ENCODE assay signal across 16 mouse cellular contexts in the genomic region with DNA sequence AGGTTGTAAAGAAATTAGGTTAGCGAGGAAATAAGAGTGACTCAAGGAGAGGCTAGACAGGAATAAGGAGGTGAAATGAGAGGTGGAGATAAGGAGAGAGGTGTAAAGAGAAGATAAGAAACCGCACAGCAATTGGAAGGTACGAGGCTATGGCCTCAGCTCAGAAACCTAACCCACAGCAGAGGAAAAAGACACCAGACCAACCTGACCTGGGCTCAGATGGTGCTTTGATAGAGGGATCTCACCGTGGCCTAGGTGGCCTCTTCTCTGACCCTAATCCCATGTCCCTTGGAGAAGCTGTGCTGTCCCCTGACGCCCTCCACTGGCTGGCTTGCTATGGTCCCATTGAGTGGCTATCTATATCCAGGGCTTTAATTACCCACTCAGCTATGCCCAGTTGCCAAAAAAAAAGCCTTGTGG. TPM values are rescaled to one million over a fixed set of nuclear protein-coding genes. Genes with fewer than 3 reads are reported as not detected.
A peak's percentile ranks its signal among the peaks of the same experiment; 100 is the strongest.
DNase-seq lines count a peak whose midpoint lies in the region; ATAC-seq and TF ChIP-seq lines count a peak whose summit lies in the region.
"Had no signal": no experiment of that assay in that cellular context is flagged by ENCODE, and none has a peak within 500 bp of the region (broad histone marks: within the 10 kb centered on the region; RNA-seq: fewer than 3 reads in every experiment).

No protein-coding gene starts in this region.

- no peaks in the 10 kb centered on the region for H3K36me3 ChIP-seq in heart, embryonic 15.5 days
- H3K36me3 ChIP-seq in lung, embryonic 15.5 days = no peaks in the 10 kb centered on the region
- H3K36me3 ChIP-seq in liver, embryonic 16.5 days (ENCODE audit: control insufficient read depth, insufficient read depth) = no peaks in the 10 kb centered on the region
- no peaks in the 10 kb centered on the region for H3K36me3 ChIP-seq in forebrain, embryonic 12.5 days (replicated peaks)
- H3K36me3 ChIP-seq: midbrain, embryonic 10.5 days had no signal

- no peak overlapping the region for H3K27ac ChIP-seq in heart, embryonic 15.5 days
- H3K27ac ChIP-seq in lung, embryonic 15.5 days = no peak overlapping the region
- H3K27ac ChIP-seq in cortical plate, adult 2 months (ENCODE audit: insufficient read depth, low read length) = peak overlapping the region; percentile 71; the same call in 1 of the 2 replicates
- H3K27ac ChIP-seq in liver, embryonic 16.5 days (ENCODE audit: low read length) = no peak overlapping the region
- H3K27ac ChIP-seq in forebrain, embryonic 12.5 days = no peak overlapping the region

- no peak for TF ChIP-seq CTCF in cortical plate, adult 2 months (IDR thresholded peaks at IDR 0.05; ENCODE audit: extremely low read depth, insufficient read depth, low read length)

- TF ChIP-seq POLR2A in cortical plate, adult 2 months (IDR thresholded peaks at IDR 0.05; ENCODE audit: extremely low read depth, insufficient read depth, low read length) = no peak

- no peaks in the 10 kb centered on the region for H3K9me3 ChIP-seq in heart, embryonic 15.5 days (replicated peaks)
- H3K9me3 ChIP-seq in lung, embryonic 15.5 days = no peaks in the 10 kb centered on the region
- no peaks in the 10 kb centered on the region for H3K9me3 ChIP-seq in liver, embryonic 16.5 days (replicated peaks; ENCODE audit: control insufficient read depth, low read length)
- H3K9me3 ChIP-seq in forebrain, embryonic 12.5 days = no peaks in the 10 kb centered on the region
- H3K9me3 ChIP-seq: midbrain, embryonic 10.5 days had no signal

- H3K4me3 ChIP-seq in heart, embryonic 15.5 days = no peak overlapping the region
- no peak overlapping the region for H3K4me3 ChIP-seq in lung, embryonic 15.5 days
- no peak overlapping the region for H3K4me3 ChIP-seq in cortical plate, adult 2 months (ENCODE audit: insufficient read depth, low read length)
- H3K4me3 ChIP-seq in liver, embryonic 16.5 days (ENCODE audit: low read depth, low read length) = no peak overlapping the region
- no peak overlapping the region for H3K4me3 ChIP-seq in forebrain, embryonic 12.5 days (replicated peaks)

- 59% methylated on average over 5 of the region's 5 CpGs for WGBS in heart, embryonic 15.5 days
- WGBS in lung, embryonic 15.5 days = 49% methylated on average over 5 of the region's 5 CpGs
- WGBS in liver, embryonic 16.5 days (ENCODE audit: insufficient replicate concordance) = 18% methylated on average over 5 of the region's 5 CpGs
- WGBS in forebrain, embryonic 12.5 days = 76% methylated on average over 5 of the region's 5 CpGs

- H3K4me2 ChIP-seq in heart, embryonic 15.5 days = peak overlapping the region; percentile 96
- H3K4me2 ChIP-seq in lung, embryonic 15.5 days = peak overlapping the region; percentile 96
- H3K4me2 ChIP-seq in liver, embryonic 16.5 days (ENCODE audit: low read depth, low read length) = no peak overlapping the region
- H3K4me2 ChIP-seq in forebrain, embryonic 12.5 days = no peak overlapping the region

- ATAC-seq in heart, embryonic 15.5 days (replicated peaks; ENCODE audit: insufficient number of reproducible peaks, insufficient read depth, low FRiP score, low read depth) = no peak
- ATAC-seq in lung, embryonic 15.5 days (ENCODE audit: borderline replicate concordance, extremely low read depth, low FRiP score, low TSS enrichment) = no peak
- 0 out of 2 replicates have a peak, but pooled peaks have one; percentile 24 for ATAC-seq in liver, embryonic 16.5 days (ENCODE audit: low read depth)
- ATAC-seq in forebrain, embryonic 12.5 days (ENCODE audit: low FRiP score) = no peak
- no peak for ATAC-seq in erythroid progenitor cell, adult 5-6 weeks (replicated peaks; ENCODE audit: low FRiP score, poor library complexity, severe bottlenecking)
- ATAC-seq: forebrain, embryonic 14.5 days had no signal

- peaks cover 31% of the 10 kb centered on the region for H3K4me1 ChIP-seq in heart, embryonic 15.5 days (replicated peaks)
- peaks cover 58% of the 10 kb centered on the region for H3K4me1 ChIP-seq in lung, embryonic 15.5 days
- no peaks in the 10 kb centered on the region for H3K4me1 ChIP-seq in cortical plate, adult 2 months (ENCODE audit: control insufficient read depth, insufficient read depth, low read length)
- H3K4me1 ChIP-seq in liver, embryonic 16.5 days (ENCODE audit: control insufficient read depth, low read depth, low read length) = peaks cover 15% of the 10 kb centered on the region
- H3K4me1 ChIP-seq in forebrain, embryonic 12.5 days = peaks cover 30% of the 10 kb centered on the region

- H3K9ac ChIP-seq in heart, embryonic 15.5 days = no peak overlapping the region
- no peak overlapping the region for H3K9ac ChIP-seq in lung, embryonic 15.5 days
- no peak overlapping the region for H3K9ac ChIP-seq in liver, embryonic 16.5 days (ENCODE audit: low read depth, low read length)
- H3K9ac ChIP-seq in forebrain, embryonic 12.5 days = no peak overlapping the region

- DNase-seq in heart, adult 8-10 months (ENCODE audit: low spot score) = no peak
- DNase-seq in lung, postnatal 14 days = no peak
- DNase-seq: right cerebral cortex, postnatal 4 days had no signal

- H3K27me3 ChIP-seq in heart, embryonic 15.5 days = 0 out of 2 replicates have a peak, but pooled peaks cover 3% of the 10 kb centered on the region
- no peaks in the 10 kb centered on the region for H3K27me3 ChIP-seq in lung, embryonic 15.5 days
- peaks cover 42% of the 10 kb centered on the region for H3K27me3 ChIP-seq in liver, embryonic 16.5 days (ENCODE audit: control insufficient read depth, insufficient read depth, low read depth, low read length)
- peaks cover 30% of the 10 kb centered on the region for H3K27me3 ChIP-seq in forebrain, embryonic 12.5 days

RNA-seq across cellular contexts. Expression of a gene that starts 2.9 kb away (rescaled TPM):
- polyA plus RNA-seq in heart, embryonic 15.5 days (2015; fragmentation: Nextera tagmentation; extraction: Ambion mirVana) = 23.7 and 31.3 TPM in 2 replicates
- 100 to 1,000 TPM; 108 to 146 (median 128) TPM for total RNA-seq in heart, adult 8-10 months (2022)
- polyA plus RNA-seq in lung, embryonic 15.5 days (2015; fragmentation: Nextera tagmentation; extraction: Ambion mirVana) = 26.6 and 33.2 TPM in 2 replicates
- 112 and 131 TPM in 2 replicates for polyA plus RNA-seq in cortical plate, adult 2 months (2012; rRNA removed)
- polyA plus RNA-seq in liver, embryonic 16.5 days (2015; fragmentation: Nextera tagmentation; extraction: Ambion mirVana) = 2.2 and 2.3 TPM in 2 replicates
- polyA plus RNA-seq in forebrain, embryonic 12.5 days (2016; fragmentation: Nextera tagmentation; extraction: Ambion mirVana) = 57.5 and 67.3 TPM in 2 replicates
- total RNA-seq in erythroid progenitor cell, adult 5-6 weeks (2015; ENCODE audit: low replicate concordance) = 3.8 TPM in 1 of 2 replicates, not detected in the other
- total RNA-seq in erythroid progenitor cell, adult 5-6 weeks (2017; ENCODE audit: low replicate concordance) = 0.26 and 4.4 TPM in 2 replicates
- total RNA-seq: neutrophil, adult 5-6 weeks had no signal

RNA-seq across cellular contexts. Expression of a gene that starts 35.5 kb away (rescaled TPM):
- 106 and 125 TPM in 2 replicates for polyA plus RNA-seq in heart, embryonic 15.5 days (2015; fragmentation: Nextera tagmentation; extraction: Ambion mirVana)
- total RNA-seq in heart, adult 8-10 months (2022) = 10 to 100 TPM; 79.7 to 89.3 (median 80.9) TPM
- 193 and 199 TPM in 2 replicates for polyA plus RNA-seq in lung, embryonic 15.5 days (2015; fragmentation: Nextera tagmentation; extraction: Ambion mirVana)
- 47.2 and 48.6 TPM in 2 replicates for polyA plus RNA-seq in cortical plate, adult 2 months (2012; rRNA removed)
- polyA plus RNA-seq in liver, embryonic 16.5 days (2015; fragmentation: Nextera tagmentation; extraction: Ambion mirVana) = 92.8 and 95.6 TPM in 2 replicates
- 167 and 170 TPM in 2 replicates for polyA plus RNA-seq in forebrain, embryonic 12.5 days (2016; fragmentation: Nextera tagmentation; extraction: Ambion mirVana)
- total RNA-seq in erythroid progenitor cell, adult 5-6 weeks (2015; ENCODE audit: low replicate concordance) = 64.6 and 68.1 TPM in 2 replicates
- total RNA-seq in erythroid progenitor cell, adult 5-6 weeks (2017; ENCODE audit: low replicate concordance) = 58.0 and 97.5 TPM in 2 replicates

RNA-seq across cellular contexts. Expression of a gene that starts 35.6 kb away (rescaled TPM):
- 54.3 and 66.6 TPM in 2 replicates for polyA plus RNA-seq in heart, embryonic 15.5 days (2015; fragmentation: Nextera tagmentation; extraction: Ambion mirVana)
- 10 to 100 TPM; 19.1 to 35.6 (median 22.8) TPM for total RNA-seq in heart, adult 8-10 months (2022)
- 93.2 and 99.1 TPM in 2 replicates for polyA plus RNA-seq in lung, embryonic 15.5 days (2015; fragmentation: Nextera tagmentation; extraction: Ambion mirVana)
- 91.1 and 95.5 TPM in 2 replicates for polyA plus RNA-seq in cortical plate, adult 2 months (2012; rRNA removed)
- polyA plus RNA-seq in liver, embryonic 16.5 days (2015; fragmentation: Nextera tagmentation; extraction: Ambion mirVana) = 20.6 and 21.0 TPM in 2 replicates
- 124 and 130 TPM in 2 replicates for polyA plus RNA-seq in forebrain, embryonic 12.5 days (2016; fragmentation: Nextera tagmentation; extraction: Ambion mirVana)
- total RNA-seq in erythroid progenitor cell, adult 5-6 weeks (2015; ENCODE audit: low replicate concordance) = 15.1 and 18.4 TPM in 2 replicates
- 4.7 and 18.2 TPM in 2 replicates for total RNA-seq in erythroid progenitor cell, adult 5-6 weeks (2017; ENCODE audit: low replicate concordance)

RNA-seq across cellular contexts. Expression of a gene that starts 59.1 kb away (rescaled TPM):
- polyA plus RNA-seq in heart, embryonic 15.5 days (2015; fragmentation: Nextera tagmentation; extraction: Ambion mirVana) = not detected in 2 replicates
- not detected for total RNA-seq in heart, adult 8-10 months (2022)
- not detected in 2 replicates for polyA plus RNA-seq in lung, embryonic 15.5 days (2015; fragmentation: Nextera tagmentation; extraction: Ambion mirVana)
- 0.10 and 0.21 TPM in 2 replicates for polyA plus RNA-seq in cortical plate, adult 2 months (2012; rRNA removed)
- polyA plus RNA-seq in liver, embryonic 16.5 days (2015; fragmentation: Nextera tagmentation; extraction: Ambion mirVana) = not detected in 2 replicates
- polyA plus RNA-seq in forebrain, embryonic 12.5 days (2016; fragmentation: Nextera tagmentation; extraction: Ambion mirVana) = not detected in 2 replicates
- total RNA-seq in erythroid progenitor cell, adult 5-6 weeks (2015; ENCODE audit: low replicate concordance) = not detected in 2 replicates
- total RNA-seq in erythroid progenitor cell, adult 5-6 weeks (2017; ENCODE audit: low replicate concordance) = not detected in 2 replicates
- total RNA-seq: CH12.LX; gastrocnemius, postnatal 4 days; left cerebral cortex, postnatal 10 days; neutrophil, adult 5-6 weeks had no signal
- polyA plus RNA-seq: forebrain, embryonic 14.5 days; midbrain, embryonic 10.5 days; testis, adult 2 months had no signal

Comparison
In these comparisons a context has a peak if more than half of its experiments do, and no peak if none do; other contexts are left out.
1. H3K4me2 ChIP-seq: peak in heart, embryonic 15.5 days (single experiment) and lung, embryonic 15.5 days (single experiment); none in liver, embryonic 16.5 days (single experiment) and forebrain, embryonic 12.5 days (single experiment).